Mouse (Mus musculus) embryonic fibroblast, embryonic 13.5 days (primary cell): ENCODE measurements around the gene Iqsec1. TPM values are rescaled to one million over a fixed set of nuclear protein-coding genes. Genes with fewer than 3 reads are reported as not detected.

ENCODE experiments used
- H3K27ac ChIP-seq: 2 replicates; pipeline ENCODE4 v1.5.1; 2012; ENCODE audit warnings: low read length, control low read depth, inconsistent platforms; ENCODE audit not compliant: insufficient read depth
- H3K4me1 ChIP-seq: 2 replicates; pipeline ENCODE4 v1.6.1; 2011; ENCODE audit warnings: low read length; ENCODE audit not compliant: control insufficient read depth, insufficient read depth
- H3K4me3 ChIP-seq: 2 replicates; pipeline ENCODE4 v1.5.1; 2011; ENCODE audit warnings: mild to moderate bottlenecking, control low read depth, low read length; ENCODE audit not compliant: insufficient read depth
- CTCF ChIP-seq: IDR thresholded peaks from 2 replicates; pipeline ENCODE4 v1.5.1; 2011; ENCODE audit warnings: mild to moderate bottlenecking, control low read depth, low read length, moderate library complexity, borderline replicate concordance; ENCODE audit not compliant: insufficient read depth
- POLR2A ChIP-seq: IDR thresholded peaks from 2 replicates; pipeline ENCODE4 v1.6.1; 2011; ENCODE audit warnings: low read depth, mild to moderate bottlenecking, control low read depth, low read length, moderate library complexity
- polyA plus RNA-seq: library from polyadenylated mRNA; stranded (reverse); fragments of >200 nt; gene quantifications from 2 replicates; pipeline ENCODE4 v1.2.4, GENCODE M21; 2011; ENCODE audit warnings: low read depth; ENCODE audit not compliant: missing spikeins, insufficient read length

Iqsec1 gene
- polyA plus RNA-seq, 1 experiment: 56.0 TPM

DNA sequence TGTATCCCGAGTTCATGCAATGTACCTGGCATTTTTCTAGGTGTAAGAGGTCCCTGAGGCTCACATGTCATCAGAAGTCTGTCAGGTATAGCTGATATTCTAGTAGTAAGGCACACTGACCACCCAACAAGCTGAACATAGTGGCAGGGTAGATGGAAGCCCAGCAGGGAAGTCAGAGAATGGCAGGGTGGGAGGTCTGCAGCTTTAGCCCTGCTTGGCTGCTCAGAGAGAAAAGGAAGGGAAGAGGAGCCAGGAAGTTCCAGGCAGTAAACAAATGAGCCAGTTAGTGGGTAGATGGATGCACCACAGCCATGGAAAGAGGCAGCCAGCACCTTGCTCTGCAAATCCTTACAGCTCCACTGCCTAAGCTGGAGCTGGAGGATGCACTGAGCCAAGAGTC, 181.7 kb downstream of the Iqsec1 start:
- Histone ChIP-seq H3K4me1 (no peaks in the 10 kb centered on the region), H3K4me3 (no peak overlapping the region), H3K27ac (no peak overlapping the region)
- no peak for TF ChIP-seq POLR2A
- TF ChIP-seq CTCF: no peak

DNA sequence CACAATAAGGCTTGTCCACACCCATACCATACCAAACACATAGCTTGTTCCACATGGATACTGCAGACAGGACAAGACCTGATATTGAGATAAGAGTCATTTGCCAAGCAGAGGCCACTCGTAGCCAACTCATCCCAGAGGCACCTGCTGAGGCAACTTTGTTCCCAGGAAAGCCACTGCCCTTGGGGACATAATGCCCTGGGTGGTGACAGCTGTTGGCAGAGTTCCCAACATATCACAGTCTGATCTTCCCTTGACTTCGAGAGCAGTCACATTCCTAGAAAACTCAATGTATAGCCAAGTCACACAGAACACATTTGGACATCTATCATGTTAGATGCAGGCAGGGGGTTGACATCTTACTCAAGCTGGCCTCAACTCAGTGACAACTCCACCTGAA, 183.4 kb downstream of the Iqsec1 start:
- no peak overlapping the region for H3K27ac ChIP-seq
- no peaks in the 10 kb centered on the region for H3K4me1 ChIP-seq
- H3K4me3 ChIP-seq: no peak overlapping the region
- TF ChIP-seq POLR2A: no peak
- no peak for TF ChIP-seq CTCF

DNA sequence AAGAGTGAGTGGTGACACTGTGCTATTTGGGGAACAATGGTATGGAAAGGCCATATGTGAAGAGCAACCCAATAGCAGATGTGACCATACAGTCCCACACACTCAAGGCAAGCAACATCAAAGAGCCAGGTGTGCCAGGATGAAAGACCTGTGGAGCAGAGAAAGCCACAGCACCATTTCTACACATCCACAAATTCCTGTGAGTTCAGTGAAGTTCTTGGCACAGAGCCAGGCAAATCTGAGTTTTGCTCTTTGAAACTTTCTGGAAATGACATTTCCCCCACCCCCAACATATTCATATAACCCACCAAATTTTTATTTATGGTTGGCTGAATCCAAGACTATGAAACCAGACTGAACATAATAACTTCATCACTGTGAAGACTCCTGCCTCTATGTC, 183.8 kb downstream of the Iqsec1 start:
- no peak overlapping the region for H3K4me3 ChIP-seq
- TF ChIP-seq CTCF (no peak), POLR2A (no peak)
- no peak overlapping the region for H3K27ac ChIP-seq
- no peaks in the 10 kb centered on the region for H3K4me1 ChIP-seq

DNA sequence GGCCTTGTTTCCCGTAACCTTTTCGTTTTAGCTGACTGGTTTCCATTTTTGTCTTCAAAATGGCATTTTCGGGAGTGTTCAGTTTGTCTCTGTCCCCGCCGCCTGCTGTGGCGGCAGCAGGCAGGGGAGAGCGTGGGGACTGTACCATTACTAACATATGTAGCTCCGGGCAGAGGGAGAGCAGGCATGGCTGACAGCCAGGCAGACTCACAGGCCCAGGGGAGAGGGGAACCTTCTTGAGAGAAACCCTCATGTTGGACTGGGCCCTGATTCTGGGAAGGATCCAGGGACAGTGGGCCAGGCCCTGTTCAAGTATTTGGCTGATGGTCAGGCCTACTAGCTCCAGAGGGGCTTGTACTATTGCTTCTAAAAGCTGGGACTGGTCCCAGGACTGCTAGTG, 185.9 kb downstream of the Iqsec1 start:
- TF ChIP-seq CTCF (no peak), POLR2A (no peak)
- Histone ChIP-seq H3K4me1 (no peaks in the 10 kb centered on the region), H3K4me3 (no peak overlapping the region), H3K27ac (no peak overlapping the region)

DNA sequence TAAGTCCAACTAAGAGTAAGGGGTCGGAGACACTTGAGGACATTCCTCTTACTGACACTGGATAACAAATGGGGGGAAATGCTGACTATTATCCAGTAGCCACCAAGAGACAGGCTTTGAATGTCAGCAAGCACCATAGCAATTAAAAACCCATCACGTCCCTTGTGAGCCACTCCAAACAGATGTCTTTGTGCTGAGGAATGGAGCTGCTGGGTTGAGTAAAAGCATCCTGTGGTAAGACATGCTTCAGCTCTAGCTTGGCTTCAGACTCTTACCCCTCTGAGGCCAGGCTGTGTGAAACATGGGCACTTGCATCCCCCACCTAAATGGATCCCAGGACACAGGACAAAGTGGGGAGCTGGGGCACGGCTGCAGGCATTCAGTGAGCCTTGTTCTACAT, 186.4 kb downstream of the Iqsec1 start:
- Histone ChIP-seq H3K4me1 (no peaks in the 10 kb centered on the region), H3K27ac (no peak overlapping the region), H3K4me3 (no peak overlapping the region)
- TF ChIP-seq CTCF (no peak), POLR2A (no peak)

DNA sequence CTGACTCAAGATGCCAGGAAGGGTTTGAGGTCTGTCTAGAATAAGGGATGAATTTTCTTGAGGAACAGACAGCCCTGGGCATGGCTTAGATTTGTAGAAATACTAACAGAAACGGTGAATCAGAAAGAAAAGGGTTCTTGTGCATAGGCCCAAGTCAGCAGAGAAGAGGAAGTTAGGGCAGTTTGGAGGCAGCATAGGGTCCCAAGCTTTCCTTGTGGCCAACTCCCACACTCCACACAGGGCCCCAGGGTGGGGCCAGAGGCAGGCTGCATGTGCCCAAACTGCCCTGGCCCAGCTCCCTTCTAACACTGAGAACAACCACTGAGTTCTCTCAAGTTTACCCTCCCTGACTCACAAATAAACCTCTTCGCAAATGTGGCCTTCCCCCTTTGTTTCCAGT, 187.7 kb downstream of the Iqsec1 start:
- TF ChIP-seq CTCF (no peak), POLR2A (no peak)
- Histone ChIP-seq H3K27ac (no peak overlapping the region), H3K4me1 (no peaks in the 10 kb centered on the region), H3K4me3 (no peak overlapping the region)

DNA sequence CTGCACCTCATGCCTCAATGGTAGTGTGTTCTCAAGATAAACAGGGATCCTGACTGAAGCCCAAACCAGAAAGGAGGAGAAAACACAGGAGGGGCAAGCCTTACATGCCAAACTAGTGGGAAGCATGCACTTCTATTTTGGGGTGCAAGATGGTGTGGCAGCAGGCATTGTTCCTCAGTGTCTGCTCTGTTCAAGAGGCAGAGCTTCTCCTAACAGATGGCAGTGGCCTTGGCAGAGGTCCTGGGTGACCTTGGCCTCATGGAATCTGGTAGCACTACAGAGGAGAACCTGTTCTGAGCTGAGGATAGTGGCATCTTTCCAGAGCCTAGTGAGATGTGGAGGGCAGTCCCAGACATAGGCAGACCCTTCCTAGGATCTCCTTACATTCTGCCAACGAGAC, 189.4 kb downstream of the Iqsec1 start:
- no peak overlapping the region for H3K4me3 ChIP-seq
- TF ChIP-seq CTCF (no peak), POLR2A (no peak)
- H3K27ac ChIP-seq: no peak overlapping the region
- no peaks in the 10 kb centered on the region for H3K4me1 ChIP-seq

DNA sequence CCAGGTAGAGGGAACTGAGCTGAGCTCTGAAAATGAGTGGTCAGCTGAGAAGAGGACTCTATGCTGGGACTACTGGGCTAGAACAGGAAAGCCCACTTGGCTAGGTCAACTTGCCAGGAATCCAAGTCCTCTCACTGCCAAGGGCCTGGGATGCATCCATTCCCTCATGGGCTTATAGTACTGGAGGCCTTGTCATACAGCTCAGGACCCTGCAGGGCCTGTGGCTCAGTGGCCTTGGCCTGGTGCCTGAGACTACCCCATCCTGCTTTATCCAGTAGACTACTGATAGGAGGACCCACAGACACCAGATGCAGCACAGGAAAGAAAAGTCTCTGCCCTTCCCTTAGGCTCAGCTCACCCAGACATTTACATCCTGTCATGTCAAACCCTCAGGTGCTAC, 190.3 kb downstream of the Iqsec1 start:
- TF ChIP-seq CTCF (no peak), POLR2A (no peak)
- Histone ChIP-seq H3K4me3 (no peak overlapping the region), H3K27ac (no peak overlapping the region), H3K4me1 (no peaks in the 10 kb centered on the region)

DNA sequence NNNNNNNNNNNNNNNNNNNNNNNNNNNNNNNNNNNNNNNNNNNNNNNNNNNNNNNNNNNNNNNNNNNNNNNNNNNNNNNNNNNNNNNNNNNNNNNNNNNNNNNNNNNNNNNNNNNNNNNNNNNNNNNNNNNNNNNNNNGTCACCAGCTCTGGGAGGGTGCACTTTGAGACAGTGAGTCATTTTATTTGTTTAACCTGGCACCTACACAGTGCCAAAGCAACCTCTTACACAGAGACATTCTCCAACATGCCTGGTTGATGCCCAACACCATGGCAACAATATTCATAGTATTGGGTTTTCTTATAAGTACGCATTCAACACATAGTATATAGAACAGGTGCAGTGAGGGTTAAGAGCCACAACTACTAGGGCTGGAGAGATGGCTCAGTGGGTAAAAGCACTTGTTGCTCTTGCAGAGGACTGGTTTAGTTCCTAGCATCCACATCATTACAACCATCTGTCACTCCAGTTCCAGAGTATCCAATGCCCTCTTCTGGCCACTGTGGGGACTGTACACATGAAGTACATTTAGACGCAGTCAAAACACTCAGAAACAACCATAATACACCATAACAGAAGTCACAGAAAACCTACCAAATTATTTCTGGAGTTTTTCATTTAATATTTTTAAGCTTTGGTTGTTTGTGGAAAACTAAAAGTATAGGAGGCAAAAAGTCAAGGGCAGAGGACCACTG, 191.4 kb downstream of the Iqsec1 start:
- TF ChIP-seq POLR2A: no peak
- TF ChIP-seq CTCF: no peak
- Histone ChIP-seq H3K4me3 (no peak overlapping the region), H3K27ac (no peak overlapping the region), H3K4me1 (no peaks in the 10 kb centered on the region)

DNA sequence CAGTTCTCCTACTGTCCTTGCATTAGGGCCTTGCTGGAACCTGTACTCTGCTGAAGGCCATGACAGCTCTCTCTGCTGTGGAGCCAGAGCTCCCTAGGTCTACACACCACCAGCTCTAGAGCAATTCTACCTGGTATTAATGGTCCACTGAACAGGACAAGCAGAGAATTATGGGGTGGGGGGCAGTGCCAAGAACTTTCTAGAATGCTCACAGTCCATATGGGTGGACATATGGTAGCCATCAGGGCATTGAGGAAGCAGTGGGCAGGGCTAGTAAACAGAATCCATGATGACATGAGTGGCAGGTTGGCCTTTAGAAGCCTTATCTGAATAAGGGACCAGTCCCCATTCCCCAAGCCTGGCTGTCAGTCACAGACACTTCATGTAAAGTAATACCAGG, 197.6 kb downstream of the Iqsec1 start:
- no peaks in the 10 kb centered on the region for H3K4me1 ChIP-seq
- H3K4me3 ChIP-seq: no peak overlapping the region
- TF ChIP-seq POLR2A (no peak), CTCF (no peak)
- H3K27ac ChIP-seq: no peak overlapping the region
